Mouse (Mus musculus) heart, embryonic 11.5 days (tissue): ENCODE results near the gene Tmcc1. TPM values are rescaled to one million over a fixed set of nuclear protein-coding genes. Genes with fewer than 3 reads are reported as not detected.

Source experiments
- ATAC-seq: fragments of 200-750 bp; cut with Nextera tagmentation; replicated peaks from 2 replicates; pipeline ENCODE4 v1.8.0; 2017; ENCODE audit warnings: moderate library complexity; ENCODE audit not compliant: insufficient number of reproducible peaks, low FRiP score, low TSS enrichment
- H3K27ac ChIP-seq: fragments of 300-500 bp; sonication (generic); 2 replicates; pipeline ENCODE4 v1.5.1; 2014; ENCODE audit warnings: mild to moderate bottlenecking, low read depth, low read length
- H3K27me3 ChIP-seq: fragments of 300-500 bp; sonication (generic); 2 replicates; pipeline ENCODE4 v1.6.1; 2014; ENCODE audit warnings: mild to moderate bottlenecking, low read length, mixed read lengths; ENCODE audit not compliant: control insufficient read depth, insufficient read depth
- H3K36me3 ChIP-seq: fragments of 300-500 bp; sonication (generic); 2 replicates; pipeline ENCODE4 v1.6.1; 2014; ENCODE audit warnings: mild to moderate bottlenecking, low read length, moderate library complexity, mixed read lengths; ENCODE audit not compliant: control insufficient read depth, insufficient read depth
- H3K4me1 ChIP-seq: fragments of 300-500 bp; sonication (generic); 2 replicates; pipeline ENCODE4 v1.6.1; 2014; ENCODE audit warnings: low read length; ENCODE audit not compliant: control insufficient read depth, insufficient read depth
- H3K4me2 ChIP-seq: fragments of 300-500 bp; sonication (generic); 2 replicates; pipeline ENCODE4 v1.6.1; 2014; ENCODE audit warnings: mild to moderate bottlenecking, moderate library complexity
- H3K4me3 ChIP-seq: fragments of 300-500 bp; sonication (generic); 2 replicates; pipeline ENCODE4 v1.5.1; 2014; ENCODE audit warnings: low read depth, low read length
- H3K9ac ChIP-seq: fragments of 300-500 bp; sonication (generic); 2 replicates; pipeline ENCODE4 v1.6.1; 2014; ENCODE audit warnings: mild to moderate bottlenecking, low read depth, low read length, moderate library complexity
- H3K9me3 ChIP-seq: fragments of 300-500 bp; sonication (generic); replicated peaks from 2 replicates; pipeline ENCODE4 v1.6.1; 2016; ENCODE audit warnings: low read length; ENCODE audit not compliant: control insufficient read depth
- WGBS: fragments of 180-500 bp; shearing (Covaris S2); extraction: QIAGEN DNeasy Blood & Tissue Kit; methylation state at CpG from one replicate; pipeline ENCODE4 v1.1.7; 2014; ENCODE audit not compliant: insufficient replicate concordance; 5-methylcytosine and 5-hydroxymethylcytosine counted together
- polyA plus RNA-seq: library from polyadenylated mRNA; unstranded; fragments of >200 nt; fragmentation: Nextera tagmentation; extraction: Ambion mirVana; gene quantifications from 2 replicates; pipeline ENCODE4 v1.2.1, GENCODE M21; 2014

Tmcc1 gene
- polyA plus RNA-seq, 1 experiment from 2014 or later, result 15.0 TPM

- ATAC-seq, result no peak
- Histone ChIP-seq H3K9me3 (no peaks in the 10 kb centered on the region), H3K27ac (no peak overlapping the region; the same call in 1 of the 2 replicates), H3K4me3 (peak overlapping the region; percentile 68), H3K4me1 (peaks cover 58% of the 10 kb centered on the region), H3K36me3 (0 out of 2 replicates have a peak, but pooled peaks cover 2% of the 10 kb centered on the region), H3K27me3 (peaks cover 25% of the 10 kb centered on the region), H3K9ac (peak overlapping the region; percentile 63), H3K4me2 (peak overlapping the region; percentile 89)
- 86% methylated on average over 4 of the region's 4 CpGs for WGBS
Measured at GRCm38 (mm10) chr6:115989607-115990006, 203.7 kb downstream of the Tmcc1 start.

- H3K4me2 ChIP-seq, result peak overlapping the region; percentile 89
- H3K9me3 ChIP-seq, result no peaks in the 10 kb centered on the region
- no peak for ATAC-seq
- H3K9ac ChIP-seq, result peak overlapping the region; percentile 63
- H3K4me1 ChIP-seq, result peaks cover 61% of the 10 kb centered on the region
- H3K4me3 ChIP-seq, result peak overlapping the region; percentile 68
- 0 out of 2 replicates have a peak, but pooled peaks cover 2% of the 10 kb centered on the region for H3K36me3 ChIP-seq
- WGBS, result 76% methylated on average over 5 of the region's 5 CpGs
- no peak overlapping the region; the same call in 1 of the 2 replicates for H3K27ac ChIP-seq
- peaks cover 20% of the 10 kb centered on the region for H3K27me3 ChIP-seq
Measured at GRCm38 (mm10) chr6:115989032-115989431, 204.3 kb downstream of the Tmcc1 start.

GRCm38 (mm10) chr6:115987096-115987747, 206.1 kb downstream of the Tmcc1 start:
- H3K27me3 ChIP-seq, result peaks cover 1% of the 10 kb centered on the region; the same call in 1 of the 2 replicates
- H3K4me1 ChIP-seq, result peaks cover 55% of the 10 kb centered on the region
- 0 out of 2 replicates have a peak overlapping the region, but pooled peaks have one; percentile 34 for H3K9ac ChIP-seq
- H3K9me3 ChIP-seq, result no peaks in the 10 kb centered on the region
- ATAC-seq, result no peak
- 0 out of 2 replicates have a peak, but pooled peaks cover 2% of the 10 kb centered on the region for H3K36me3 ChIP-seq
- 61% methylated on average over 9 of the region's 9 CpGs for WGBS
- 0 out of 2 replicates have a peak overlapping the region, but pooled peaks have one; percentile 1 for H3K4me3 ChIP-seq
- peak overlapping the region; percentile 89 for H3K4me2 ChIP-seq
- H3K27ac ChIP-seq, result no peak overlapping the region

GRCm38 (mm10) chr6:115986472-115987095, 206.7 kb downstream of the Tmcc1 start:
- H3K4me3 ChIP-seq, result 0 out of 2 replicates have a peak overlapping the region, but pooled peaks have one; percentile 1
- H3K27ac ChIP-seq, result no peak overlapping the region
- ATAC-seq, result no peak
- peak overlapping the region; percentile 34; the same call in 1 of the 2 replicates for H3K9ac ChIP-seq
- no peaks in the 10 kb centered on the region for H3K9me3 ChIP-seq
- peaks cover 49% of the 10 kb centered on the region for H3K4me1 ChIP-seq
- peak overlapping the region; percentile 89 for H3K4me2 ChIP-seq
- WGBS, result 51% methylated on average over 12 of the region's 12 CpGs
- no peaks in the 10 kb centered on the region for H3K27me3 ChIP-seq
- H3K36me3 ChIP-seq, result 0 out of 2 replicates have a peak, but pooled peaks cover 2% of the 10 kb centered on the region

GRCm38 (mm10) chr6:115985622-115986021, 207.7 kb downstream of the Tmcc1 start:
- H3K4me1 ChIP-seq, result peaks cover 43% of the 10 kb centered on the region
- H3K4me3 ChIP-seq, result no peak overlapping the region; the same call in 1 of the 2 replicates
- no peaks in the 10 kb centered on the region for H3K9me3 ChIP-seq
- no peak overlapping the region for H3K27ac ChIP-seq
- 0 out of 2 replicates have a peak, but pooled peaks cover 2% of the 10 kb centered on the region for H3K36me3 ChIP-seq
- H3K27me3 ChIP-seq, result no peaks in the 10 kb centered on the region
- WGBS, result 48% methylated on average over 9 of the region's 9 CpGs
- H3K9ac ChIP-seq, result peak overlapping the region; percentile 46
- no peak for ATAC-seq
- H3K4me2 ChIP-seq, result peak overlapping the region; percentile 89

- no peaks in the 10 kb centered on the region for H3K27me3 ChIP-seq
- WGBS, result 70% methylated on average over 7 of the region's 7 CpGs
- H3K36me3 ChIP-seq, result no peaks in the 10 kb centered on the region
- no peak overlapping the region for H3K9ac ChIP-seq
- no peak overlapping the region for H3K4me3 ChIP-seq
- H3K27ac ChIP-seq, result no peak overlapping the region
- peaks cover 51% of the 10 kb centered on the region for H3K4me1 ChIP-seq
- H3K4me2 ChIP-seq, result peak overlapping the region; percentile 89; the same call in 1 of the 2 replicates
- H3K9me3 ChIP-seq, result no peaks in the 10 kb centered on the region
- ATAC-seq, result no peak
Measured at GRCm38 (mm10) chr6:115984580-115984979, 208.7 kb downstream of the Tmcc1 start.

- Histone ChIP-seq H3K9me3 (no peaks in the 10 kb centered on the region), H3K9ac (peak overlapping the region; percentile 43; the same call in 1 of the 2 replicates), H3K4me3 (no peak overlapping the region), H3K4me1 (peaks cover 51% of the 10 kb centered on the region), H3K36me3 (no peaks in the 10 kb centered on the region), H3K4me2 (no peak overlapping the region; the same call in 1 of the 2 replicates), H3K27ac (peak overlapping the region; percentile 66), H3K27me3 (no peaks in the 10 kb centered on the region)
- WGBS, result 59% methylated on average over 12 of the region's 12 CpGs
- no peak for ATAC-seq
Measured at GRCm38 (mm10) chr6:115983306-115984038, 209.8 kb downstream of the Tmcc1 start.

- Histone ChIP-seq H3K27me3 (no peaks in the 10 kb centered on the region), H3K4me2 (no peak overlapping the region), H3K4me3 (no peak overlapping the region), H3K36me3 (no peaks in the 10 kb centered on the region), H3K9ac (no peak overlapping the region), H3K9me3 (no peaks in the 10 kb centered on the region), H3K4me1 (peaks cover 51% of the 10 kb centered on the region), H3K27ac (peak overlapping the region; percentile 64)
- WGBS, result 71% methylated on average over 7 of the region's 7 CpGs
- ATAC-seq, result no peak
Measured at GRCm38 (mm10) chr6:115982889-115983288, 210.4 kb downstream of the Tmcc1 start.
